Mouse (Mus musculus): Measurements from ENCODE around the gene Cmss1. TPM values are rescaled to one million over a fixed set of nuclear protein-coding genes. Genes with fewer than 3 reads are reported as not detected.

Cmss1 gene
- polyA plus RNA-seq, 1 experiment, result 2.6 TPM

DNA sequence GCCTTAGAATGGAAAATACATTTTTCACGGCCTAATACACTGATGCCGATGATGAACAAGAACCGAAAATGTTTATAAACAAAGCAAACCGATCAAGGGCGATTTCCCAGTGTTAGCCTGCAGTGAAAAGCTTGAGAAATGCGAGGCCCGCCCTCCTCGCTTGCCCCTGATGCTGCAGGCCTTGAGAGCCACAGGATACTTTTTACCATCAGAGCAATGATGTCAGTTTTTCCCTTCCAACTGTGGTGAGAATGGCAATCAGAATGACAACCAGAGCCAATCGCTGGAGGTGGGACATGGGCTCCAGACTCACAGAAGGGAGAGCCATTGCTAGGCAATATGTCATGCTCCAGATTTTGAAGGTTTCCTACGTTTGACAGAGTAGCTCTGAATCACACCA, 346.5 kb downstream of the Cmss1 start:
- no peaks in the 10 kb centered on the region for H3K4me1 ChIP-seq (ENCODE audit: control insufficient read depth, insufficient read depth, insufficient read length, low read length)
- no peaks in the 10 kb centered on the region for H3K27me3 ChIP-seq (ENCODE audit: control insufficient read depth, insufficient read depth, low read length)
- no peak overlapping the region for H3K4me3 ChIP-seq (ENCODE audit: low read depth, low read length)
- WGBS, result 79% methylated on average over 10 of the region's 10 CpGs
- TF ChIP-seq POLR2A (IDR thresholded peaks at IDR 0.05; ENCODE audit: low read depth, low read length) (no peak), CTCF (IDR thresholded peaks at IDR 0.05; ENCODE audit: extremely low read depth, insufficient read length, insufficient replicate concordance, low read depth, low read length) (no peak)
- H3K36me3 ChIP-seq (ENCODE audit: control insufficient read depth, insufficient read depth, low read length), result no peaks in the 10 kb centered on the region
- peak overlapping the region; percentile 41 for H3K27ac ChIP-seq (ENCODE audit: insufficient read depth, low read depth, low read length)

DNA sequence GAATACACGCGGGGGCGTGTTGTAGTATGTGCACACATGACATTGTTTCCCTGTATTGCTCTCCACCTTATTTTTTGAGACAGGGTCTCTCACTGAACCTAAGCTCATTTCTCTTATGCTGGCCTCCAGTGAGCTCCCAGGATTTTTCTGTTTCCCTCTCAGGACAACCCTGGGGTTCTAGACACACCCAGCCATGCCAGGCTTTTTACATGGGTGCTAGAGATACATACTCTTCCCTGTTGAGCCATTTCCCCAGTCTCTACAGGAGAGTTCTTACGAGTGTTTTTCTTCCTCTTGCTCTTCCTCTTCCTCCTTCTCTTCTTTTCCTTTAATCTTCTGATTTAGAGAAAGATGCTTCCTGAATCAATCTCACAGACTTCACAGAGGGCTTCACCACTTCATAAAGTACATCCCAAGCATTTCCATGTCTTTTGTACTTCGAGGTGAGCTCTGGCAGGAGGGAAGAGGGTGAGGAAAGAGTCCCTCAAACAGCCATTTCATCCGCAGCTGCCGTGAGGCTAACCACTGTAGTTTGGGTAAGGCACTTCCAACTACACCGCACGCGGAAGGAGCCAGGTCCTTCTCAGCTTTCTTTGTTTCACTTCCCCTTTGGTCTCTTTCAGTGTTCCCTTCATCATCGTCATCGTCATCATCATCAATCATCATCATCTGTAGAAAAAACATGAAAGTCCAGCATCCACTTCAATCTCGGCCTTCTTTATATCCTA, 347.1 kb downstream of the Cmss1 start:
- Histone ChIP-seq H3K27ac (ENCODE audit: insufficient read depth, low read depth, low read length) (peak overlapping the region; percentile 41; the same call in 1 of the 2 replicates), H3K4me1 (ENCODE audit: control insufficient read depth, insufficient read depth, insufficient read length, low read length) (no peaks in the 10 kb centered on the region), H3K36me3 (ENCODE audit: control insufficient read depth, insufficient read depth, low read length) (no peaks in the 10 kb centered on the region), H3K4me3 (ENCODE audit: low read depth, low read length) (no peak overlapping the region), H3K27me3 (ENCODE audit: control insufficient read depth, insufficient read depth, low read length) (no peaks in the 10 kb centered on the region)
- WGBS, result 74% methylated on average over 13 of the region's 13 CpGs
- no peak for TF ChIP-seq POLR2A (IDR thresholded peaks at IDR 0.05; ENCODE audit: low read depth, low read length)
- no peak for TF ChIP-seq CTCF (IDR thresholded peaks at IDR 0.05; ENCODE audit: extremely low read depth, insufficient read length, insufficient replicate concordance, low read depth, low read length)

Other genes starting within 250 kb of the Cmss1 start
- gene Col8a1, start 147.9 kb upstream of the Cmss1 start, polyA plus RNA-seq (2012; rRNA removed), result 0.25 and 0.29 TPM in 2 replicates

Data from small intestine, adult 2 months (tissue).